Mouse (Mus musculus) embryonic fibroblast, embryonic 13.5 days (primary cell): Measurements from ENCODE around the gene Stx6. TPM values are rescaled to one million over a fixed set of nuclear protein-coding genes. Genes with fewer than 3 reads are reported as not detected.
A peak's percentile ranks its signal among the peaks of the same experiment; 100 is the strongest.

Source experiments
- H3K27ac ChIP-seq: 2 replicates; pipeline ENCODE4 v1.5.1; 2012; ENCODE audit warnings: low read length, control low read depth, inconsistent platforms; ENCODE audit not compliant: insufficient read depth
- H3K4me1 ChIP-seq: 2 replicates; pipeline ENCODE4 v1.6.1; 2011; ENCODE audit warnings: low read length; ENCODE audit not compliant: control insufficient read depth, insufficient read depth
- H3K4me3 ChIP-seq: 2 replicates; pipeline ENCODE4 v1.5.1; 2011; ENCODE audit warnings: mild to moderate bottlenecking, control low read depth, low read length; ENCODE audit not compliant: insufficient read depth
- CTCF ChIP-seq: IDR thresholded peaks from 2 replicates; pipeline ENCODE4 v1.5.1; 2011; ENCODE audit warnings: mild to moderate bottlenecking, control low read depth, low read length, moderate library complexity, borderline replicate concordance; ENCODE audit not compliant: insufficient read depth
- POLR2A ChIP-seq: IDR thresholded peaks from 2 replicates; pipeline ENCODE4 v1.6.1; 2011; ENCODE audit warnings: low read depth, mild to moderate bottlenecking, control low read depth, low read length, moderate library complexity
- polyA plus RNA-seq: library from polyadenylated mRNA; stranded (reverse); fragments of >200 nt; gene quantifications from 2 replicates; pipeline ENCODE4 v1.2.4, GENCODE M21; 2011; ENCODE audit warnings: low read depth; ENCODE audit not compliant: missing spikeins, insufficient read length

Stx6 gene
- polyA plus RNA-seq, 1 experiment: 54.3 TPM

DNA sequence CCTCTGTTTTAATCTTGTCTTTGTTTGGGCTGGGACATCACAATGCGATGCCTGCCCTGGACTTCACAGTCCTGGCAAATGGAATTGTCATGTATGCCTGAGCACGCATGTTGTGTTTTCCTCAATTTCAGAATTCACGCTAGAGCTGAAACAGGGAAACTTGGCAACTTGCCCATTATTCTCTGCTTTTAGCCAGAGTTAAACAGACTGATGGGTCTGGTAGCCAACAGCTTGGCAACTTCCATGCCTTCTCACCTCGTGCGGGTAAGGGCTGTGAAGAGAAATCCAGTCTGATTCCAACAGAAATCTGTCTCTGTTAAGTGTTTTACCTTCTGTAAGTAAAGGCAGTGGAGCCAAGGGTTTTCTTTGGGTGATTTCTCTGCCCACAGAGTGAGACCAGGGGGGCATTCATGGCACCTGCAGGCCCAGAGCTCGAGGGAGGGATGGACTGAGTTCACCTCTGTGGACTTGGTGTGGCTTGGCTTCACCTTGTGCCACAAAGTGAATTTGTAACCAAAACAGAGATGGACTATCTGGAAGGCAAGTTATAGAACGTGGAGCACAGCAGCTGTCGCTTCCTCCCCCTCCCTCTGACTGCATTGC is 46.1 kb downstream of the Stx6 start:
- H3K4me3 ChIP-seq: no peak overlapping the region
- TF ChIP-seq CTCF: no peak
- TF ChIP-seq POLR2A: no peak
- H3K27ac ChIP-seq: no peak overlapping the region
- H3K4me1 ChIP-seq: no peaks in the 10 kb centered on the region

DNA sequence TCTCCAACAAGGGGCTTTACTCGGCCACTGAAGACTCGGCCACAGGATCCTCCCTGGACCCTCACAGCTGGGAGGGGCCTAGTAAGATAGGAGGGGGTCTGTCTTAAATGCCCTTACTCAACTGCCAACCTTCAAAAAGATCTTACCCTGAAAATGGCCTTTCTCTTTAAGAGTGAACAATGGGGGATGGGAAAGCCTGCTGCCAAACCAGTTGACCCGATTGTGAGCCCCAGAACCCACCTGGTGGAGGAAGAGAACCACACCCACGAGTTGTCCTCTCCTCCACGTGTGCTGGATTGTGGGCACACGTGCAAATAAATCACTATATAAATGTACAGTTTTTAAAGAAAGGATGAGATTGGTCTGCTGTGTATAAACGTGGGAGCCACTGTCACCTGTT is 46.8 kb downstream of the Stx6 start:
- H3K27ac ChIP-seq: no peak overlapping the region
- no peak overlapping the region for H3K4me3 ChIP-seq
- TF ChIP-seq POLR2A: no peak
- no peak for TF ChIP-seq CTCF
- H3K4me1 ChIP-seq: no peaks in the 10 kb centered on the region

- Histone ChIP-seq H3K4me1 (no peaks in the 10 kb centered on the region), H3K27ac (no peak overlapping the region), H3K4me3 (no peak overlapping the region)
- TF ChIP-seq POLR2A: no peak
- TF ChIP-seq CTCF: no peak
Measured at GRCm38 (mm10) chr1:155205822-155206660, 47.5 kb downstream of the Stx6 start.

DNA sequence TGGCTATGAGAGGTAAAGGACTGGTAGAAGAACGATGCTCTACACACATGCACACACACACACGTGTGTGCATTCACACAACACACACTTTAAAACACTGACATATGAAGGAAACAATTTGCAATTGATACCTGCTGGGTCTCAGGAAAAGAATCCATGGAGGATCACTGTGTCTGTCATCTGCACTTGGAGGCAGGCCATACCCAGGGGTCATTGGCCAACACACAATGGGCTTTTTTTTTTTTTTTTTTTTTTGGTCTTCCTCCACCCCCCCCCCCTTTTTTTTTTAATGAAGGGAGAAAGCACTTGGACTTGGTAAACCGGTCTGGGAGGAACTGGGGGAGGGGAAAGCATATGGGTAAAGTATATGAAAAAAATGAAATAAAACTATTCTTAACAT is 49.3 kb downstream of the Stx6 start:
- no peak for TF ChIP-seq CTCF
- no peak for TF ChIP-seq POLR2A
- no peak overlapping the region for H3K27ac ChIP-seq
- H3K4me3 ChIP-seq: no peak overlapping the region
- H3K4me1 ChIP-seq: peaks cover 7% of the 10 kb centered on the region; the same call in 1 of the 2 replicates

DNA sequence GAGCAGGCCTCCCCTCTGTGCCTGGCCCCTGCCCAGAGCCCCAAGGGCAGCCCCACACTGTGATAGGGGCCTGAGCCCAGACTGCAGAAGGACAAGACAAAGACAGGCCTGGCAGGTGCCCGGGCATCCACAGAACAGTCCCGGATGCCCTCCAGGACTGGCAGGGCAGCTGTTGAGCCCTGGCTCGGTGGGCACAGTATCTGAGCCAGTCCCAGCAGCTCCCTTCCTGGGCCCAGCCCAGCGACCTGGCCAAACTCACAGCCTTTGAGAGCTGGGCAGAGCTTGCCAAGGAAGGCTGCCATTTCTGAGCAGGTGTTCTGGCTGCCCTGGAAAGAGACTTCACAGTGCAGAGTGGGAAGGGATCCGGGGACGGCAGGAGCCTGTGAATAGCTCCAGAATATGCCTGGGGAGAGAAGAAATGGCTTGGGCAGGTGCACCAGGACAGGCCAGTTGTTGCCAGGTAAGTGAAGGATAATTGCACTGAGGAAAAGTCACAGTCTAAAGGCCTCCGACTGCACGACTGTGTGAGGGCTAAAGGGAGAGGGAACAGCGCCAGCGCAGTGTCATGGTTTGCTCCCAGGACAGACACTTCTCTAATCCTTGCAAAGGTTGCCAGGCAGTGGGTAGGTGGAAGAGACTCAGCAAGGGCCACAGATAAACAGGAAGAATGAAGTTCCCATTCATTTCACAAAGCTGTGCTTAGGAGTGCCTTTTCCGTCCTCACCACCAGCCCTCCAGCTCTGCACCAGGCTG is 51.7 kb downstream of the Stx6 start:
- Histone ChIP-seq H3K4me3 (no peak overlapping the region), H3K27ac (no peak overlapping the region), H3K4me1 (peaks cover 23% of the 10 kb centered on the region)
- no peak for TF ChIP-seq POLR2A
- TF ChIP-seq CTCF: no peak

GRCm38 (mm10) chr1:155211017-155211416 is 52.5 kb downstream of the Stx6 start:
- Histone ChIP-seq H3K4me1 (peaks cover 27% of the 10 kb centered on the region), H3K4me3 (no peak overlapping the region), H3K27ac (no peak overlapping the region)
- TF ChIP-seq POLR2A (no peak), CTCF (no peak)

DNA sequence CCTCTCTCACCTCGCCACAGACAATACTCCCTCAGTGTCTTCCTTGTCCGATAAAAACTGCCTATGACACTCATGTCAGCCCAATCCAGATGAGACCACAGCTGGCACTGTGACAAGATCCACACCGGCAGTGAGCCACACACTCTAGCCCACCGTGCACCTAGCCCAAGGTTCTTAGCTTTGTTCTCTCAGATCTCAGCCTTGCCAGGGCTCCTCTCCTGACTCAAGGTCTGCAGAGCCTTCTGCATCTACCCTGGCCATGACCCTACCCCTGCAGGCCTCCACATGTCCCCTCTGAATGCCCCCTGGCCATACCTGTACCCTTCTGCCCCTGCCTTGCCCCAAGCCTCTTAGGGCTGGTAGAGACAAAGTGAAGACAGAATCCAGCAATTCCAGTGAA is 53.6 kb downstream of the Stx6 start:
- Histone ChIP-seq H3K4me3 (no peak overlapping the region), H3K4me1 (peaks cover 37% of the 10 kb centered on the region), H3K27ac (0 out of 2 replicates have a peak overlapping the region, but pooled peaks have one; percentile 66)
- TF ChIP-seq CTCF: no peak
- TF ChIP-seq POLR2A: no peak

DNA sequence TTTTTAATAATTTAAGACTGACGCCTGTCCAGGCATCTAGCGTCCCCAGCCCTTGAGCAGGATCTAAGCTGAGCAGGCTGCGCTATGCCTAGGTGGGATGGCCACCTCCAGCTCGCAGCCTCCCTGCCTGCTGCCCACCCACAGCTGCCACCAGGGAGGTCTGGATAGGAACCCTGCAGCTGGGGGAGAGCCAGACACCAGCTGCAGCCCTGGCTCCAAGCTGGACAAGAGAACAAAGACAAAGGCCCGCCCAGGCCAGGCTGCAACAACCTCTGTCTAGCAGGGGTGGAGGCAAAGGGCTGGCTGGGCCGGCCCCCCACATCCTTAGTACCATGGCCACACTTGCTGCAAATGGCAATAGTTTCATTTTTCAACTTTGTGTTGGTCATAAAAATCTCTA is 54.0 kb downstream of the Stx6 start:
- no peak; the same call in 1 of the 2 replicates for TF ChIP-seq POLR2A
- no peak for TF ChIP-seq CTCF
- peak overlapping the region; percentile 66 for H3K27ac ChIP-seq
- H3K4me1 ChIP-seq: peaks cover 38% of the 10 kb centered on the region
- H3K4me3 ChIP-seq: no peak overlapping the region

DNA sequence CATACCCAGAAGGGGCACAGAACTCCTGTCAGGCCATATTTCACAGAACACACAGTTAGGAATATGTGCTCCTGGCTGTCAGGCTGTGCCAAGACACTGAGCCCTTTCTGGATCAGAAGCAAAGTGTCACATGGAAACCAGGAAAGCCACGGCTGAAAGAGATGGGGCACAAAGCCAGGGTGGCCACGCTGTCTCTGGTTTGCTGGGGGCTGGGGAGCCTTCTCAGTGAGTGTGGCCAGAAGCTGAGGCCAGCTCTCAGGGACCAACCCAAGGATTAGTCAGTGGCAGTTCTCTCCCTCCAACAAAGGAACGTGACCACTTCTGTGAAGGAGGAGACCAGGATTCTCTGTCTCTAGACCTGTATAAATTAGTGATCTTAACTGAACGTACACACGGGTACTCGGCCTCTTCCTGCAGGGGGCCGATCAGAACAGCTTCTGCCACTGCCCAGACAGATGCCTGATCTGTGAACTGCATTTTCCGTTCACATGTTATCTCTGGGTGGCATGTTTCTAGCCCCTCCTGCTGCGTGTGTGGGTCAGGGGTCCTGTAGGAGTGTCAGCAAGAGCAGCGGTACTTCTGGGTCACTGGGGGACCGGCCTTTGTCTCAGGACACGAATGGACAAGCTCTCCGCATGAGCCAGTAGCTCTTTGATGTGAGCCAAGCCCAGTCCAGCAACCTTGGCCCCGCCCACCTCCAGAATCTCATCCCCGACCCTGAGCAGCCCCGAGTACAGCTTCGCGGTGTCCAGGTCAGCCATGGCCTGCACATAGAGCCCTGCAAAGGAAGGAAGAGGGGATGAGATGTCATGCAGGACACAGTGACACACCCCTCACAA is 54.6 kb downstream of the Stx6 start:
- H3K4me1 ChIP-seq: peaks cover 38% of the 10 kb centered on the region
- H3K27ac ChIP-seq: peak overlapping the region; percentile 66
- no peak for TF ChIP-seq CTCF
- no peak for TF ChIP-seq POLR2A
- no peak overlapping the region for H3K4me3 ChIP-seq
